Mouse (Mus musculus) ES-CJ7 (cell line): ENCODE results near the gene Gria1.

ENCODE experiments used
- DNase-seq: peaks from one replicate; pipeline ENCODE4 v3.0.0; 2011; ENCODE audit warnings: low read depth, low spot score

The Gria1 gene

DNA sequence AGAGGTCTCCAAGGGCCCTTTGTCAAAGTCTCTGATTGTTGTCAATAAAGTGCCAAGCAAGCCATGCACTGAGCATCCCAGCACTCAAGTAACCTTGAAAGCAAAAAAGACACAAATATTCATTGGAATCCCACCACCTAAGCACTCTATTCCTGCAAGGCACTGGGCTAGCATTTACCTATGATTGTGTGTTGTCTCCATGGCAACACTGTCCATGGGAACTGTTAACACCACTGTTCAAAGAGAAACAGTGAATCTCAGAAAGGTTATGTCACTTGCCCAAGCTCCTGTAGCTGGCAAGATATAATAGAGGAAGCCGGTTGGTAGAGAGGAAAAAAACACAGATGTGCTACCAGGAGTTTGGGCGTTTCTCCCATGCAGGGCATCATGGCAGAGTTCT lies 274.9 kb downstream of the Gria1 start:
- DNase-seq = no peak

DNA sequence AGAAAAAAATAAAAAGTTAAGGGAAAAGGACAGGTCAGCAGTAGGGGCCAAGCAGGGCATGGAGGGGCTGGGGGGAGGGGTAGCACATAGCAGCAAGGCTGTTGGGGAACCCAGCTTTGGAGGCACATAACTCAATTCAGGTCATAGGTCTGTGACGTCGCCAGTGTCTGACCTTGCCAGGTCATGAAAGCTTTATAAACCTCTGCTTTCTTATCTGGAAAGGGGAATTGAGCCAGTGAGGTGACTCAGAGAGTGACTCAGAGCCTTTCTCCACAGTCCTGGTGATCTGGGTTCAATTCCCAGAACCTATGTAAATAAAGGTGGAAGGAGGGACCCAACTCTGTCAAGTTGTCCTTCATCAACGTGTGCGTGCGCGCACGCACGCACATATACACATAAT lies 286.2 kb downstream of the Gria1 start:
- DNase-seq = no peak

- DNase-seq = peak; percentile 11
Observed at GRCm38 (mm10) chr11:57298263-57298662, 287.1 kb downstream of the Gria1 start.

DNA sequence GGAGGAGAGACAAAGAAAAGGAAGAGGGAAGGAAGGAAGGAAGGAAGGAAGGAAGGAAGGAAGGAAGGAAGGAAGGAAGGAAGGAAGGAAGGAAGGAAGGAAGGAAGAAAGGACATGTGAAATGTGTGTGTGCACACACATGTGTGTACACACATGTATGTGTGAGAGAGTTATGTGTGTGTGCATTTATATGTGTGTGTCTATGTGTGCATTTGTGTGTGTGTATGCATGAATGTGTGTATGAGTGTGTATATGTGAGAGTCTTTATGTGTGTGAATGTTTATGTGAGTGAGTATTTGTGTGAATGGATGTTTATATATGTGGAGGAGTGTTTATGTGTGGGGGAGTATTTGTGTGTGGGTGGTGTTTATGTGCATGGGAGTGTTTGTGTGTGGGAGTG lies 287.5 kb downstream of the Gria1 start:
- no peak for DNase-seq

- peak; percentile 19 for DNase-seq
Observed at GRCm38 (mm10) chr11:57303602-57304001, 292.4 kb downstream of the Gria1 start.

DNA sequence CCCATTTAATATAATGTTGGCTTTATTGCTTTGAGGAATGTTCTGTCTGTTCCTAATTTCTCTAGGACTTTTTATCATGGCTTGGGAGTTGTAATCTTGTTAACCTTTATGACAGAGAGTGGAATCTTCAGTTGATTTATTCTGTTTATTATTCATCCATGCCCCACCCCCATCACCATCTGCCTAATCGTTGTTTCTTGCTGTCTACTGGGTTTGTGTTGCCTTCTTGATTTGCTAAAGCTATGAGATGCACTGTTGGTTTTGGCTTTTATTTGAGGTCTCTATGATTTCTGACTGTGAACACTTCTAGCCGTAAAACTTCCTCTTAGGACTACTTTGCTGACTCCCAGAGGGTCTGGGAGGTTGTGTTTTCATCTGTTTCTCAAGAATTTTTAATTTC lies 294.9 kb downstream of the Gria1 start:
- DNase-seq = no peak

DNA sequence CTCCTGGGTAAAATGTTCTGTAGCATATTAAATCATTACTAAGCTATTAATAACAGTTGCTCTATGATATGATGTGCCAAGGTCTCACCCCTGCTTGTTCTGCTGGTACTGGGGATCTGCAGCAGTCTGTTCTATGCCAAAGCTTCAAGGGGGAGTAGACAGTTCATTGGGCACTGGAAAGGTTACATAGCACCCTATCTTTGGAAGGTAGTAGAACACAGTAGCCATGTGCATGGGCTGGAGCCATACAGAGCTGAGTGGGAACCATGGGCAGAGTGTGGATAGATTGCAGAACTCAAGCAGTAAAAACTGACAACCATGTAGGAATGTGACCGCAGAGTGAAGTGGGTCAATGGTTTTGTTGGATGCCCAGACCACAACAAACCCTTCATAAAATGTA lies 295.7 kb downstream of the Gria1 start:
- no peak for DNase-seq

DNA sequence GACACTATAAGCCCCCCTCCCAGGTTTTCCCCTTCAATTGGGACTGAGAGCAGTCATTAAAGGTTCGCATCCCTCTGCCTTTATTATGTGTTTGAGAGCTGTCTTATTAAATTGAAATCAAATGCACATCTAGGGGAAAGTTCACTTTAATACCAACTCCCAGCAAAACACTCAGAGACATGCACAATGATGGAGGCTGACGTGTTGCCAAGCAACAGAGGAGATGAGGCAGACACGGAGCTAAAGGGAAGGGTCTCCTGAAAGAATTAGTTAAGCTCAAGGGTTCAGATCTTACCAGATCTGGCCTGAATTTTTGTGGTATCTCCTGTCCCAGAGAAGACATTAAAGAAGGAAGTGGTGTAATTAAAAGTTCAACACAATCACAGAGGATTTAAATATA lies 305.9 kb downstream of the Gria1 start:
- no peak for DNase-seq

DNA sequence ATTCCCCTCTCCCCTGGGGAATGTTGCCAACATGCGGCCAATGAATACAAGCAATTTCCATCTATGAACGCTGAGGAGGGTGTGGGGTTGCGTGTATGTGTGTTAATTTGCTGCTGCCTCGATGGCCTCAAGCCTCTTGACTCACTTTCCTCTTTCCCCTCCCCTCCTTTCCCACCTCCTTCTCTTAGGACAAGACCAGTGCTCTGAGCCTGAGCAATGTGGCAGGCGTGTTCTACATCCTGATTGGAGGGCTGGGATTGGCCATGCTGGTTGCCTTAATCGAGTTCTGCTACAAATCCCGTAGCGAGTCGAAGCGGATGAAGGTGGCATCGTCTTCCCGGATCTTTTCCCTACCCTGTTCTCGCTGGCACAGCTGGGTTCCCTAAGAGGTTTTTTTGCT lies 306.3 kb downstream of the Gria1 start:
- no peak for DNase-seq

DNA sequence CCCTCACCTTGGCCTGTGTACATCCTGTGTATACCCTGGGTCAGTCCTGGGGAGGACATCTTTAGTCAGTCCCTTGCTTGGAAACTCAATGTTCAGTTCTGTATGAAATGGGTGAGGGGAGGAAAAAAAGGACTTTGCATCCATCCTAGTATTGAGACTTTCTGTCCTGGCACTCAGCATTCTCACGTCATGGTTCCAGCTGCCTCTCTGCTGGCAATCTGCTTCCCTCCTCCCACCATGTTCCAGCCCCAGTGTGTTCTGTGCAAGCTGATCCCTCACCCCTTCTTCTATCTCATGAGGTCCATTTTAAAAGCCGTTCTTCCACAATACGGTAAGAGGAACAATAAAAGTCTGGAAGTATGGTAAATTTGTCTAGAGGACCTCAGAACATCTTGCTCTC lies 308.2 kb downstream of the Gria1 start:
- DNase-seq = no peak

DNA sequence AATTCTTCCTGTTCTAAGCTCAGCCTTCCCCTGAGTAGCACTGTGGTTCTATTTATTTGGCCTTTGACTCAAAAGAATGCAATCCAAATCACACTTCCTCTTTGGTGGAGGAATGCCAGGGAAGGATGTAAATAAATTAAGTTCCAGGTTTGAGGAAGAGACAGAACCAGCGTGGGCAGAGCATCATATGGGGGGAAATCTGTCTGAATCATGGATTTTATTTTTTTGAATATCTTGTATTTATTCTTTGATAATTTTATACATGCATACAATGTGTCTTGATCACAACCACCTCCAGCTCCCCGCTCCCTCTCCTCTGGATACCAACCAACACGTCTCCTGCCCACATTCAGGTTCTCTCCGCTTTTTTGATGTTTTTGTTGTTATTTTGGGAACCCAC lies 312.9 kb downstream of the Gria1 start:
- DNase-seq = no peak
